In the genomic region with DNA sequence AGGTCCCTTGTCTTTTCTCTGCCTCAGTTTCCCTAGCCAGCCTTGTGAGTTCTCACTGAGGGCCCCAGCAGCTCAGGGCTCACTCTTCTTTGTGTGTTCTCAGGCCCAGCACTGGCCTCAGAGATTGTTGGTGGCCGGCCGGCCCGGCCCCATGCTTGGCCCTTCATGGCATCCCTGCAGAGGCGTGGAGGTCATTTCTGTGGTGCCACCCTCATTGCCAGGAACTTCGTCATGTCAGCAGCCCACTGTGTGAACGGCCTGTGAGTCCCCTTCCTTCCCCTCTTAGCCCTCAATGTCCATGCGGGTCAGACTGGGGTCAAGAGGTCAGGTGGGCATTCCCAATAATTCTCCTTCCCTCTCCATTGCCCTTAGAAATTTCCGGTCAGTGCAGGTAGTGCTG, we compare ENCODE assay signal across 26 mouse cellular contexts. TPM values are rescaled to one million over a fixed set of nuclear protein-coding genes. Genes with fewer than 3 reads are reported as not detected.
DNase-seq lines count a peak whose midpoint lies in the region; ATAC-seq and TF ChIP-seq lines count a peak whose summit lies in the region.
"Had no signal": no experiment of that assay in that cellular context is flagged by ENCODE, and none has a peak within 500 bp of the region (broad histone marks: within the 10 kb centered on the region; RNA-seq: fewer than 3 reads in every experiment).

No protein-coding gene starts in this region.

- no peak for TF ChIP-seq CTCF in liver, postnatal 0 days (IDR thresholded peaks at IDR 0.05; ENCODE audit: low read depth)

- 76% methylated on average over 8 of the region's 8 CpGs for WGBS in hindbrain, embryonic 10.5 days
- WGBS in hindbrain, embryonic 13.5 days = 77% methylated on average over 8 of the region's 8 CpGs
- WGBS in liver, embryonic 15.5 days (ENCODE audit: insufficient replicate concordance) = 66% methylated on average over 8 of the region's 8 CpGs
- WGBS in liver, postnatal 0 days (ENCODE audit: insufficient replicate concordance) = 66% methylated on average over 8 of the region's 8 CpGs

- TF ChIP-seq EP300 in liver, postnatal 0 days (IDR thresholded peaks at IDR 0.05; ENCODE audit: low read depth) = no peak

- H3K4me2 ChIP-seq in hindbrain, embryonic 13.5 days = no peak overlapping the region
- H3K4me2 ChIP-seq in liver, embryonic 15.5 days = 0 out of 2 replicates have a peak overlapping the region, but pooled peaks have one; percentile 5
- H3K4me2 ChIP-seq in liver, postnatal 0 days (ENCODE audit: low read depth, low read length) = no peak overlapping the region
- H3K4me2 ChIP-seq: embryonic facial prominence, embryonic 13.5 days; embryonic facial prominence, embryonic 15.5 days; forebrain, embryonic 12.5 days had no signal

- peaks cover 56% of the 10 kb centered on the region for H3K27me3 ChIP-seq in hindbrain, embryonic 10.5 days (ENCODE audit: insufficient read depth, poor library complexity, severe bottlenecking)
- H3K27me3 ChIP-seq in hindbrain, embryonic 13.5 days = peaks cover 45% of the 10 kb centered on the region
- peaks cover 16% of the 10 kb centered on the region for H3K27me3 ChIP-seq in liver, embryonic 15.5 days
- H3K27me3 ChIP-seq in liver, postnatal 0 days (ENCODE audit: insufficient read depth, low read length) = 0 out of 2 replicates have a peak, but pooled peaks cover 8% of the 10 kb centered on the region
- H3K27me3 ChIP-seq: Patski had no signal

- H3K4me1 ChIP-seq in hindbrain, embryonic 10.5 days (replicated peaks) = peaks cover 29% of the 10 kb centered on the region
- H3K4me1 ChIP-seq in hindbrain, embryonic 13.5 days (replicated peaks) = peaks cover 16% of the 10 kb centered on the region
- peaks cover 26% of the 10 kb centered on the region for H3K4me1 ChIP-seq in liver, embryonic 15.5 days (replicated peaks)
- peaks cover 27% of the 10 kb centered on the region for H3K4me1 ChIP-seq in liver, postnatal 0 days (ENCODE audit: insufficient read depth)

- no peak for DNase-seq in hindbrain, embryonic 10.5 days (ENCODE audit: low spot score)
- DNase-seq in liver, postnatal 0 days = no peak
- DNase-seq in Muller cell, postnatal 12 days (ENCODE audit: inconsistent ontology term) = no peak
- DNase-seq: adrenal gland, adult 8-10 months; adrenal gland, postnatal 14 days; adrenal gland, postnatal 36 days; cerebellum, adult 11 months; cerebellum, adult 18-20 months; cerebellum, adult 8-10 months; cerebellum, adult 9-11 months; cerebellum, postnatal 14 days; cerebellum, postnatal 36 days; embryo, embryonic 11 days had no signal

- no peak overlapping the region for H3K4me3 ChIP-seq in hindbrain, embryonic 10.5 days
- H3K4me3 ChIP-seq in hindbrain, embryonic 13.5 days = no peak overlapping the region
- no peak overlapping the region for H3K4me3 ChIP-seq in liver, embryonic 15.5 days (replicated peaks)
- H3K4me3 ChIP-seq in liver, postnatal 0 days (ENCODE audit: low read depth, low read length) = no peak overlapping the region
- H3K4me3 ChIP-seq: embryonic facial prominence, embryonic 13.5 days; embryonic facial prominence, embryonic 15.5 days; erythroblast, embryonic 14.5 days; forebrain, embryonic 10.5 days; forebrain, embryonic 12.5 days had no signal

- H3K36me3 ChIP-seq in hindbrain, embryonic 10.5 days = no peaks in the 10 kb centered on the region
- H3K36me3 ChIP-seq in hindbrain, embryonic 13.5 days = no peaks in the 10 kb centered on the region
- no peaks in the 10 kb centered on the region for H3K36me3 ChIP-seq in liver, embryonic 15.5 days (replicated peaks)
- H3K36me3 ChIP-seq in liver, postnatal 0 days (replicated peaks; ENCODE audit: insufficient read depth, low read length) = no peaks in the 10 kb centered on the region
- H3K36me3 ChIP-seq: embryonic facial prominence, embryonic 13.5 days; embryonic facial prominence, embryonic 15.5 days; forebrain, embryonic 10.5 days; forebrain, embryonic 12.5 days had no signal

- ATAC-seq in hindbrain, embryonic 13.5 days (ENCODE audit: low FRiP score) = no peak
- ATAC-seq in liver, embryonic 15.5 days (ENCODE audit: insufficient read depth) = no peak
- ATAC-seq in liver, postnatal 0 days = no peak
- ATAC-seq: activated CD4-positive, CD25-positive, alpha-beta regulatory T cell, adult 4 months; forebrain, embryonic 14.5 days; forebrain, embryonic 16.5 days; Patski had no signal

- no peaks in the 10 kb centered on the region for H3K9me3 ChIP-seq in hindbrain, embryonic 10.5 days
- no peaks in the 10 kb centered on the region for H3K9me3 ChIP-seq in hindbrain, embryonic 13.5 days
- no peaks in the 10 kb centered on the region for H3K9me3 ChIP-seq in liver, embryonic 15.5 days (replicated peaks)
- no peaks in the 10 kb centered on the region for H3K9me3 ChIP-seq in liver, postnatal 0 days (ENCODE audit: low read length)
- H3K9me3 ChIP-seq: embryonic facial prominence, embryonic 13.5 days; embryonic facial prominence, embryonic 15.5 days; forebrain, embryonic 10.5 days; forebrain, embryonic 12.5 days had no signal

- H3K27ac ChIP-seq in hindbrain, embryonic 10.5 days = 0 out of 2 replicates have a peak overlapping the region, but pooled peaks have one; percentile 18
- no peak overlapping the region for H3K27ac ChIP-seq in hindbrain, embryonic 13.5 days
- 0 out of 2 replicates have a peak overlapping the region, but pooled peaks have one; percentile 14 for H3K27ac ChIP-seq in liver, embryonic 15.5 days (replicated peaks)
- no peak overlapping the region for H3K27ac ChIP-seq in liver, postnatal 0 days (ENCODE audit: low read depth)
- H3K27ac ChIP-seq: embryonic facial prominence, embryonic 13.5 days; embryonic facial prominence, embryonic 15.5 days; forebrain, embryonic 10.5 days; forebrain, embryonic 12.5 days had no signal

- no peak overlapping the region for H3K9ac ChIP-seq in hindbrain, embryonic 13.5 days
- H3K9ac ChIP-seq in liver, embryonic 15.5 days = no peak overlapping the region
- H3K9ac ChIP-seq in liver, postnatal 0 days (replicated peaks) = no peak overlapping the region
- H3K9ac ChIP-seq: embryonic facial prominence, embryonic 13.5 days; embryonic facial prominence, embryonic 15.5 days; forebrain, embryonic 12.5 days had no signal

RNA-seq across cellular contexts. Expression of a gene that starts 0.6 kb away (rescaled TPM):
- not detected in 2 replicates for polyA plus RNA-seq in hindbrain, embryonic 10.5 days (2016; fragmentation: Nextera tagmentation; extraction: Ambion mirVana)
- polyA plus RNA-seq in hindbrain, embryonic 13.5 days (2015; fragmentation: Nextera tagmentation; extraction: Ambion mirVana) = 0.34 TPM in 1 of 2 replicates, not detected in the other
- polyA plus RNA-seq in liver, embryonic 15.5 days (2015; fragmentation: Nextera tagmentation; extraction: Ambion mirVana) = 211 and 227 TPM in 2 replicates
- 180 and 207 TPM in 2 replicates for polyA plus RNA-seq in liver, postnatal 0 days (2015; fragmentation: Nextera tagmentation; extraction: Ambion mirVana)
- polyA plus RNA-seq: activated CD4-positive, CD25-positive, alpha-beta regulatory T cell, adult 4 months; C2C12; embryonic facial prominence, embryonic 13.5 days; forebrain, embryonic 10.5 days; forebrain, embryonic 12.5 days; forebrain, embryonic 16.5 days; Patski had no signal

RNA-seq across cellular contexts. Expression of a gene that starts 4.0 kb away (rescaled TPM):
- not detected in 2 replicates for polyA plus RNA-seq in hindbrain, embryonic 10.5 days (2016; fragmentation: Nextera tagmentation; extraction: Ambion mirVana)
- not detected in 2 replicates for polyA plus RNA-seq in hindbrain, embryonic 13.5 days (2015; fragmentation: Nextera tagmentation; extraction: Ambion mirVana)
- polyA plus RNA-seq in liver, embryonic 15.5 days (2015; fragmentation: Nextera tagmentation; extraction: Ambion mirVana) = not detected in 2 replicates
- not detected in 2 replicates for polyA plus RNA-seq in liver, postnatal 0 days (2015; fragmentation: Nextera tagmentation; extraction: Ambion mirVana)
- polyA plus RNA-seq: activated CD4-positive, CD25-positive, alpha-beta regulatory T cell, adult 4 months; C2C12; embryonic facial prominence, embryonic 11.5 days; embryonic facial prominence, embryonic 13.5 days; embryonic facial prominence, embryonic 15.5 days; erythroblast, embryonic 14.5 days; forebrain, embryonic 10.5 days; forebrain, embryonic 12.5 days; forebrain, embryonic 14.5 days; forebrain, embryonic 16.5 days; Patski had no signal

RNA-seq across cellular contexts. Expression of a gene that starts 12.2 kb away (rescaled TPM):
- 122 and 205 TPM in 2 replicates for polyA plus RNA-seq in hindbrain, embryonic 10.5 days (2016; fragmentation: Nextera tagmentation; extraction: Ambion mirVana)
- 396 and 407 TPM in 2 replicates for polyA plus RNA-seq in hindbrain, embryonic 13.5 days (2015; fragmentation: Nextera tagmentation; extraction: Ambion mirVana)
- polyA plus RNA-seq in liver, embryonic 15.5 days (2015; fragmentation: Nextera tagmentation; extraction: Ambion mirVana) = 5.8 and 6.1 TPM in 2 replicates
- polyA plus RNA-seq in liver, postnatal 0 days (2015; fragmentation: Nextera tagmentation; extraction: Ambion mirVana) = 2.9 and 4.9 TPM in 2 replicates

RNA-seq across cellular contexts. Expression of a gene that starts 12.3 kb away (rescaled TPM):
- polyA plus RNA-seq in hindbrain, embryonic 10.5 days (2016; fragmentation: Nextera tagmentation; extraction: Ambion mirVana) = 10.0 and 15.1 TPM in 2 replicates
- polyA plus RNA-seq in hindbrain, embryonic 13.5 days (2015; fragmentation: Nextera tagmentation; extraction: Ambion mirVana) = 13.9 and 15.6 TPM in 2 replicates
- polyA plus RNA-seq in liver, embryonic 15.5 days (2015; fragmentation: Nextera tagmentation; extraction: Ambion mirVana) = 112 and 131 TPM in 2 replicates
- 123 and 127 TPM in 2 replicates for polyA plus RNA-seq in liver, postnatal 0 days (2015; fragmentation: Nextera tagmentation; extraction: Ambion mirVana)
- polyA plus RNA-seq: activated CD4-positive, CD25-positive, alpha-beta regulatory T cell, adult 4 months; C2C12 had no signal

RNA-seq across cellular contexts. Expression of a gene that starts 22.1 kb away (rescaled TPM):
- polyA plus RNA-seq in hindbrain, embryonic 10.5 days (2016; fragmentation: Nextera tagmentation; extraction: Ambion mirVana) = 68.3 and 77.3 TPM in 2 replicates
- polyA plus RNA-seq in hindbrain, embryonic 13.5 days (2015; fragmentation: Nextera tagmentation; extraction: Ambion mirVana) = 55.3 and 58.3 TPM in 2 replicates
- polyA plus RNA-seq in liver, embryonic 15.5 days (2015; fragmentation: Nextera tagmentation; extraction: Ambion mirVana) = 16.4 and 18.0 TPM in 2 replicates
- polyA plus RNA-seq in liver, postnatal 0 days (2015; fragmentation: Nextera tagmentation; extraction: Ambion mirVana) = 13.5 and 14.3 TPM in 2 replicates

Comparison
In these comparisons a context has a peak if more than half of its experiments do, and no peak if none do; other contexts are left out.
1. H3K27ac ChIP-seq: peak in hindbrain, embryonic 10.5 days (single experiment) and liver, embryonic 15.5 days (single experiment); none in hindbrain, embryonic 13.5 days (single experiment) and liver, postnatal 0 days (single experiment).
2. RNA of a gene that starts 0.6 kb away (polyA plus RNA-seq): 211 to 227 TPM in liver, embryonic 15.5 days and 180 to 207 TPM in liver, postnatal 0 days; 0.34 TPM in hindbrain, embryonic 13.5 days and not detected in hindbrain, embryonic 10.5 days; every median in the first group is over 100 times any median in the second.
3. RNA of a gene that starts 12.2 kb away (polyA plus RNA-seq): 396 to 407 TPM in hindbrain, embryonic 13.5 days and 122 to 205 TPM in hindbrain, embryonic 10.5 days; 5.8 to 6.1 TPM in liver, embryonic 15.5 days and 2.9 to 4.9 TPM in liver, postnatal 0 days; every median in the first group is over 10 times any median in the second.